Mouse (Mus musculus): ENCODE data around the gene Mia2. TPM values are rescaled to one million over a fixed set of nuclear protein-coding genes. Genes with fewer than 3 reads are reported as not detected.
"Not testable (repeated sequence)": the region's sequence is repeated elsewhere in the genome, so short reads cannot be mapped to it uniquely, and the experiment has no call there.

Gene Mia2
- polyA plus RNA-seq, 1 experiment = 75.9 TPM

GRCm38 (mm10) chr12:59216176-59216575, 120.6 kb downstream of the Mia2 start:
- no peak overlapping the region for H3K4me3 ChIP-seq (ENCODE audit: insufficient read depth, low read length)
- TF ChIP-seq CTCF (IDR thresholded peaks at IDR 0.05; ENCODE audit: borderline replicate concordance, insufficient read depth, low read length) = no peak
- no peak for TF ChIP-seq POLR2A (IDR thresholded peaks at IDR 0.05; ENCODE audit: low read depth, low read length)
- peaks cover 4% of the 10 kb centered on the region; the same call in 1 of the 2 replicates for H3K4me1 ChIP-seq (ENCODE audit: control insufficient read depth, insufficient read depth, low read length)
- no peak overlapping the region for H3K27ac ChIP-seq (ENCODE audit: insufficient read depth, low read length)

GRCm38 (mm10) chr12:59216676-59217266, 121.2 kb downstream of the Mia2 start:
- no peak overlapping the region for H3K4me3 ChIP-seq (ENCODE audit: insufficient read depth, low read length)
- TF ChIP-seq POLR2A (IDR thresholded peaks at IDR 0.05; ENCODE audit: low read depth, low read length) (no peak), CTCF (IDR thresholded peaks at IDR 0.05; ENCODE audit: borderline replicate concordance, insufficient read depth, low read length) (no peak)
- H3K4me1 ChIP-seq (ENCODE audit: control insufficient read depth, insufficient read depth, low read length) = peaks cover 4% of the 10 kb centered on the region; the same call in 1 of the 2 replicates
- no peak overlapping the region for H3K27ac ChIP-seq (ENCODE audit: insufficient read depth, low read length)

GRCm38 (mm10) chr12:59217331-59217730, 121.7 kb downstream of the Mia2 start:
- Histone ChIP-seq H3K27ac (ENCODE audit: insufficient read depth, low read length) (no peak overlapping the region), H3K4me3 (ENCODE audit: insufficient read depth, low read length) (no peak overlapping the region), H3K4me1 (ENCODE audit: control insufficient read depth, insufficient read depth, low read length) (peaks cover 4% of the 10 kb centered on the region; the same call in 1 of the 2 replicates)
- TF ChIP-seq CTCF (IDR thresholded peaks at IDR 0.05; ENCODE audit: borderline replicate concordance, insufficient read depth, low read length) (no peak), POLR2A (IDR thresholded peaks at IDR 0.05; ENCODE audit: low read depth, low read length) (no peak)

- Histone ChIP-seq H3K4me1 (ENCODE audit: control insufficient read depth, insufficient read depth, low read length) (peaks cover 4% of the 10 kb centered on the region; the same call in 1 of the 2 replicates), H3K27ac (ENCODE audit: insufficient read depth, low read length) (no peak overlapping the region), H3K4me3 (ENCODE audit: insufficient read depth, low read length) (peak overlapping the region; percentile 77)
- no peak for TF ChIP-seq CTCF (IDR thresholded peaks at IDR 0.05; ENCODE audit: borderline replicate concordance, insufficient read depth, low read length)
- no peak for TF ChIP-seq POLR2A (IDR thresholded peaks at IDR 0.05; ENCODE audit: low read depth, low read length)
These were observed 123.2 kb downstream of the Mia2 start for GRCm38 (mm10) chr12:59218640-59219321.

GRCm38 (mm10) chr12:59219325-59220225, 124.0 kb downstream of the Mia2 start, which contains the start of gene Fbxo33:
Gene Fbxo33, minus strand, starts transcription at chr12:59219725.
- Histone ChIP-seq H3K4me3 (ENCODE audit: insufficient read depth, low read length) (peak within 1 kb of the TSS; percentile 77), H3K4me1 (ENCODE audit: control insufficient read depth, insufficient read depth, low read length) (peaks cover 4% of the 10 kb centered on the region; the same call in 1 of the 2 replicates), H3K27ac (ENCODE audit: insufficient read depth, low read length) (peak within 1 kb of the TSS; percentile 92)
- TF ChIP-seq POLR2A (IDR thresholded peaks at IDR 0.05; ENCODE audit: low read depth, low read length) (peak; percentile 70), CTCF (IDR thresholded peaks at IDR 0.05; ENCODE audit: borderline replicate concordance, insufficient read depth, low read length) (peak; percentile 67; the same call in 1 of the 2 replicates)

GRCm38 (mm10) chr12:59228401-59228800, 132.8 kb downstream of the Mia2 start:
- Histone ChIP-seq H3K4me3 (ENCODE audit: insufficient read depth, low read length) (no peak overlapping the region), H3K27ac (ENCODE audit: insufficient read depth, low read length) (no peak overlapping the region), H3K4me1 (ENCODE audit: control insufficient read depth, insufficient read depth, low read length) (no peaks in the 10 kb centered on the region)
- TF ChIP-seq POLR2A (IDR thresholded peaks at IDR 0.05; ENCODE audit: low read depth, low read length) = no peak
- TF ChIP-seq CTCF (IDR thresholded peaks at IDR 0.05; ENCODE audit: borderline replicate concordance, insufficient read depth, low read length) = no peak

GRCm38 (mm10) chr12:59238434-59238833, 142.8 kb downstream of the Mia2 start:
- Histone ChIP-seq H3K27ac (ENCODE audit: insufficient read depth, low read length) (no peak overlapping the region), H3K4me1 (ENCODE audit: control insufficient read depth, insufficient read depth, low read length) (no peaks in the 10 kb centered on the region), H3K4me3 (ENCODE audit: insufficient read depth, low read length) (no peak overlapping the region)
- TF ChIP-seq POLR2A (IDR thresholded peaks at IDR 0.05; ENCODE audit: low read depth, low read length) = no peak
- TF ChIP-seq CTCF (IDR thresholded peaks at IDR 0.05; ENCODE audit: borderline replicate concordance, insufficient read depth, low read length) = no peak

- not testable (repeated sequence) for H3K4me1 ChIP-seq (ENCODE audit: control insufficient read depth, insufficient read depth, low read length); H3K4me3 ChIP-seq (ENCODE audit: insufficient read depth, low read length); H3K27ac ChIP-seq (ENCODE audit: insufficient read depth, low read length)
These were observed 145.4 kb downstream of the Mia2 start for GRCm38 (mm10) chr12:59241031-59241430.

Other genes starting within 250 kb of the Mia2 start
- 165 and 169 TPM in 2 replicates for gene Sec23a, start 83.8 kb upstream of the Mia2 start, polyA plus RNA-seq (2011; ENCODE audit: insufficient read length, low read depth, missing spikeins)
- gene Gemin2, start 82.4 kb upstream of the Mia2 start, polyA plus RNA-seq (2011; ENCODE audit: insufficient read length, low read depth, missing spikeins) = 10.3 and 11.4 TPM in 2 replicates
- 98.2 and 106 TPM in 2 replicates for gene Trappc6b, start 34.3 kb upstream of the Mia2 start, polyA plus RNA-seq (2011; ENCODE audit: insufficient read length, low read depth, missing spikeins)
- gene Pnn, start 28.9 kb upstream of the Mia2 start, polyA plus RNA-seq (2011; ENCODE audit: insufficient read length, low read depth, missing spikeins) = 71.0 and 84.6 TPM in 2 replicates
- gene Fbxo33, start 123.9 kb downstream of the Mia2 start, polyA plus RNA-seq (2011; ENCODE audit: insufficient read length, low read depth, missing spikeins) = 16.3 and 18.1 TPM in 2 replicates